Comparison of ENCODE assay signal across 18 mouse cellular contexts in genomic region chr12:56256243-56256881, GRCm38 (mm10).
"Had no signal": no experiment of that assay in that cellular context is flagged by ENCODE, and none has a peak within 500 bp of the region (broad histone marks: within the 10 kb centered on the region; RNA-seq: fewer than 3 reads in every experiment).

No protein-coding gene starts in this region.

- H3K4me3 ChIP-seq: midbrain, embryonic 10.5 days; midbrain, embryonic 13.5 days; myocyte; neural tube, embryonic 13.5 days; neural tube, embryonic 15.5 days had no signal

- H3K9ac ChIP-seq: liver, embryonic 14.5 days; lung, embryonic 15.5 days; midbrain, embryonic 13.5 days; neural tube, embryonic 13.5 days; neural tube, embryonic 15.5 days had no signal

- H3K9me3 ChIP-seq: lung, embryonic 15.5 days; midbrain, embryonic 10.5 days; midbrain, embryonic 13.5 days; neural tube, embryonic 13.5 days; neural tube, embryonic 15.5 days had no signal

- H3K27me3 ChIP-seq: lung, embryonic 15.5 days; neural tube, embryonic 13.5 days; neural tube, embryonic 15.5 days had no signal

- H3K27ac ChIP-seq: liver, embryonic 14.5 days; midbrain, embryonic 10.5 days; midbrain, embryonic 13.5 days; neural tube, embryonic 13.5 days; neural tube, embryonic 15.5 days had no signal

- H3K4me1 ChIP-seq: neural tube, embryonic 13.5 days had no signal

- ATAC-seq: midbrain, embryonic 13.5 days; midbrain, embryonic 16.5 days had no signal

- DNase-seq: lung, adult 18-20 months; lung, postnatal 4 days; retina, postnatal 1 day; right cerebral cortex, adult 18-20 months; right cerebral cortex, postnatal 25 days; right cerebral cortex, postnatal 4 days; spleen, adult 18-20 months; thymus, adult 18-20 months; thymus, postnatal 14 days; thymus, postnatal 36 days had no signal

- H3K36me3 ChIP-seq: lung, embryonic 15.5 days; midbrain, embryonic 10.5 days; midbrain, embryonic 13.5 days; neural tube, embryonic 13.5 days; neural tube, embryonic 15.5 days had no signal

- H3K4me2 ChIP-seq: midbrain, embryonic 13.5 days; neural tube, embryonic 13.5 days; neural tube, embryonic 15.5 days had no signal
